Mouse (Mus musculus): ENCODE measurements around the gene Faap100.

- TF ChIP-seq CTCF (IDR thresholded peaks at IDR 0.05; ENCODE audit: low read depth, low read length): no peak
- no peak for TF ChIP-seq POLR2A (IDR thresholded peaks at IDR 0.05; ENCODE audit: extremely low read depth, insufficient read depth, low read length)
Observed at GRCm38 (mm10) chr11:120395661-120396060, 17.1 kb upstream of the Faap100 start.

Measured in liver, adult 2 months (tissue).